Mouse (Mus musculus): Measurements from ENCODE around the gene Pom121.

Pom121 gene

DNA sequence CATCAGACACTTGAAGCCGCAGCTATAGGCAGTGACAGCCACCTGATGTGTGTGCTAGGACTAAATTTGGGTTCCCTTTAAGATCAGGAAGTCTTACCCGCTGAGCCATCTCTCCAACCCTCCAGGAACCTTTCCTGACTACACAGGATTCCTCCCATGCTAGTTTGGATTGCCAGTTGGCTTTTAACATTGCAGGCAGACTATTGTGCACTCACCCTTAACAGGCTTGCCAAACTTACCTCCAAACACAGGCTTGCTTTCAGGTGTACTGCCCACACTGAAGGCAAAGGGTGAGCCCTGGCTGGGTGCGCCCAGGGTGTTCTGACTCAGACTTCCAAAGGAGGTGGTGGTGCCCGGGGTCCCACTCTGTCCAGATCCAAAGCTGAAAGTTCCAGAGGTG, 13.7 kb downstream of the Pom121 start:
- POLR2A ChIA-PET = interaction anchor here in 3 of 4 experiments (1.3 to 3.1 kb wide), 4 partner anchors 10 to 17 kb away, joined by 3 to 10 read pairs (median 7); partner anchors contain the start of gene Nsun5 (in 1 of the 3)
- CTCF ChIA-PET = interaction anchor here in 1 of 4 experiments (1.2 kb wide), 1 partner anchor 14 kb away, joined by 3 read pairs; no protein-coding TSS in a partner anchor

DNA sequence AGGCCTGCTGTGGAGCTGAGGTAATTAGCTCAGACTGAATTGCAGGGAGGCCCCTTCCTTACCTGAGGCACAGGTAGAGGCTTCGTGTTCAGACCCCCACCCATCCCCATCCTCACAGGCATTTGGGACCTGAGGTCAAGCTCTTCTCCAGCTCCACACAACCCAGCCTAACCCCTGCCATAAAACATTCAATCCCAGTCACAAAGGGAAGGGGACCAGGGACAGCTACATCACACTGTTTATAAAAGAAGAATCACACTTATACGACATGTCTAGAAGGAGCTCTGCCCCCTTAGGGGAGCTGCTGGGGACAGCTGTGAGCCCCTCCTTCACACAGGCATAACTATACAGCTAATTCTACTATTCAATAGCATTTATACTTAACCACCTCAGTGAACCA, 18.0 kb downstream of the Pom121 start:
- CTCF ChIA-PET = interaction anchor here in 2 of 4 experiments (0.5 to 0.9 kb wide), 2 partner anchors 11 to 354 kb away, joined by 3 to 5 read pairs; no protein-coding TSS in a partner anchor

DNA sequence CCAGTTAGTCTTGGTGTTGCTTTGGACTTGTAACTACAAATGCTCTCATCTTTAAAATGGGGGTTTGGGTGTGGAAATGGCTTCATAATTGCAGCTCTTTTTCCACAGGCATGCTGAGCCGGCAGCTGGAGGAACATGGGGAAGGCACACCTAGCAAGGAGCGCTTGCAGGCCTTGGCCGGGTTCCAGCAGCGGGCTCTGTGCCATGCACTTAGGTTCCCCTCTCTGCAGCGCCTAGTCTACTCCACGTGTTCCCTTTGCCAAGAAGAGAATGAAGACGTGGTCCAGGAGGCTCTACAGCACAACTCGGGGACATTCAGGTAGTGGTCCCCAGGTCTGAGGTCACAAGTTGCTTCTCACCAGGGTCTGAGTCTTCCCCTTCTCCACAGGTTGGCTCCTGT, 19.2 kb downstream of the Pom121 start:
- POLR2A ChIA-PET = interaction anchor here in 2 of 4 experiments (0.9 to 1.7 kb wide), 3 partner anchors 15 to 403 kb away, joined by 3 to 6 read pairs (median 3); partner anchors contain the start of genes Mdh2 (in 1 of the 2), Pom121 (in 1 of the 2) and Styxl1 (in 1 of the 2)
- CTCF ChIA-PET = no interaction called here

More for the DNA sequence above, 18.0 kb downstream of the Pom121 start:
- POLR2A ChIA-PET = interaction anchor here in 2 of 4 experiments (0.6 to 1.2 kb wide), 5 partner anchors 14 to 560 kb away, joined by 3 read pairs; no protein-coding TSS in a partner anchor

DNA sequence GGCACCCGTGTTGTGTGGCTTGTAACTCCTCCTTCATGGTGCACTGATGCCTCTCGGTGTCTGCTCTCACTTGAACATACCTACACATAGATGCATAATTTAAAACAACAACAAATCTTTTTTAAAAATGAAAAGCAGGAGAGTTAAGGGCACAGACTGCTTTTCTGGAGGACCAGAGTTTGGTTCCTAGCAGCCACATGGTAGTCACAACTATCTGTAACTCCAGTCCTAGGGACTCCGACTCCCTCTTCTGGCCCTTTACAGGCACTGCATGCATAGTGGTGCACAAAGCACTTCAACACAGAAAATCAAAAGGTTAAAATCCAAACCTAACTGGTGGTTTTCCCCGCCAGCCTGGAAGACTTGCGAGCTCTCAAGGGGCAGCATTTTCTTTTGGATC, 20.7 kb downstream of the Pom121 start:
- CTCF ChIA-PET = interaction anchor here in 2 of 4 experiments (0.5 to 1.6 kb wide), 3 partner anchors 10 to 335 kb away, joined by 3 to 10 read pairs (median 6); no protein-coding TSS in a partner anchor
- POLR2A ChIA-PET = interaction anchor here in 1 of 4 experiments (0.8 to 1.0 kb wide), 2 partner anchors 21 to 146 kb away, joined by 3 to 4 read pairs; no protein-coding TSS in a partner anchor

DNA sequence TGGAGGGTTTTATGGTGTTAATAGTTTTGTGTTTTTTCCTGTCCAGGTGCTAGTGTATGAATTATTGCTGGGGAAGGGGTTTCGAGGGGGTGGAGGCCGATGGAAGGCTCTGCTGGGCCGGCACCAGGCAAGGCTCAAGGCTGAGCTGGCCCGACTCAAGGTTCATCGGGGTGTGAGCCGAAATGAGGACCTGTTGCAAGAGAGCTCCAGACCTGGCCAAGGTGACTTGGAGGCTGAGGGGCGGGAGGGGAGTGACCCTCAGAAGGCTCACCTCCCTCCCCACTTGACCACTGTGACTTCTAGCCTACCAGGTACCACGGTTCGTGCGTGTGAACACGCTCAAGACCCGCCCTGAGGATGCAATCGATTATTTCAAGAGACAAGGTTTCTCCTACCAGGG, 23.2 kb downstream of the Pom121 start:
- ChIA-PET POLR2A (interaction anchor here in 2 of 4 experiments (0.9 to 2.2 kb wide), 7 partner anchors 10 to 39 kb away, joined by 3 to 10 read pairs (median 3); partner anchors contain the start of genes Pom121 (in 1 of the 2) and Trim50 (in 1 of the 2)), CTCF (no interaction called here)

DNA sequence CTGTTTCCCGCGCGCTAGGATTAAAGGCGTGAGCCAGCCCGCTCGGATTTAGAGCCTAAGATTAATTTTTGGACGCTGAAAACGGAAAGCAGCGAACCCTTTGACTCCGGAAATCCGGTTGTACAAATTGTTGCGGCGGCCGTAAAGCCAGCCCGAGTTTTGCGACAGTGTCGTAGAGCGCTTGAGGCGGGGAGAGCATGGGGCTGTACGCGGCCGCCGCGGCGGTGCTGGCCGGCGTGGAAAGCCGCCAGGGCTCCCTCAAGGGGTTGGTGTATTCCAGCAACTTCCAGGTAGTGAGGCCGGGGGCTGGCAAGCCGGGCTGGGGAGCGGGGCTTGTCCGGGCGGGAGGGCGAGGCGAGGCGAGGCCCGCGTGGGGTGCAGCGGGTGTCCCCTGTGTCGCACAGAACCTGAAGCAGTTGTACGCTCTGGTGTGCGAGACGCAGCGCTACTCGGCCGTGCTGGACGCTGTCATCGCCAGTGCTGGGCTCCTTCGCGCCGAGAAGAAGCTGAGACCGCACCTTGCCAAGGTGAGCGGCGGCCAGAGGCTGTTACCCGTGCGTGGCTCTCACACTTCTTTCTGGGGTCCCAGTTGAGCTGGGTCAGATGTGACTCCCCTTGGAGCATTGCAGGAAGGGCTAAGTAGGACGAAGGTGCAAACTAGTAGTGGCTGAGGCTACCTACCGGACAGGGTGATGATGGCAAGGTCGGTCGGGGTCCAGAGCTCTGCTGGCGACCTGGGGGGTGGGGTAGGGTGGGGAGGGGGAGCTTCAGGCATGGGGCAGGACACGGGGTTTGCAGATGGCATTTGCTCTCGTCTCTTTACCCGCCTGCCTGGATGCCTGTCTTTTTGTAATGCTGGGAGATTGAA, 24.3 kb downstream of the Pom121 start, which contains the start of gene Nsun5:
Gene Nsun5 (plus strand): TSS at position 167 of the 868 bp plus-strand sequence.
- ChIA-PET POLR2A (interaction anchor here in 2 of 4 experiments (0.6 to 2.2 kb wide), 12 partner anchors 9 to 318 kb away, joined by 3 to 10 read pairs (median 3); partner anchors contain the start of genes Pom121 (in 1 of the 2) and Trim50 (in 1 of the 2)), CTCF (interaction anchor here in 1 of 4 experiments (0.6 to 0.7 kb wide), 2 partner anchors 22 to 109 kb away, joined by 3 to 4 read pairs; no protein-coding TSS in a partner anchor)

DNA sequence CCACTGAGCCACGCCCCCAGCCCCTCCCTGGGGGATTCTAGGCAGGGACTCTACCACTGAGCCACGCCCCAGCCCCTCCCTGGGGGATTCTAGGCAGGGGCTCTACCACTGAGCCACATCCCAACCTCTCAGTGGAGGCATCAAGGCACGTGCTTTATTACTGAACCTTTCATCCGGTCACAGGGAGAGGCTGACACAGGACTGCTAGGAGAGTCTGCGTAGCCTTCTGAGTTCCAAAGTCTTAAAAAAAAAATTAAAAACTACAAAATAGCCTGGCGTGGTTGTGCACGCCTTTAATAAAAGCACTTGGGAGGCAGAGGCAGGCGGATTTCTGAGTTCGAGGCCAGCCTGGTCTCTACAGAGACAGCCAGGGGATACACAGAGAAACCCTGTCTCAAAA, 25.1 kb downstream of the Pom121 start:
- POLR2A ChIA-PET = interaction anchor here in 1 of 4 experiments (1.8 kb wide), 1 partner anchor 24 kb away, joined by 4 read pairs; the partner anchor contains the start of gene Pom121
- CTCF ChIA-PET = interaction anchor here in 1 of 4 experiments (0.7 kb wide), 1 partner anchor 110 kb away, joined by 3 read pairs; no protein-coding TSS in a partner anchor

DNA sequence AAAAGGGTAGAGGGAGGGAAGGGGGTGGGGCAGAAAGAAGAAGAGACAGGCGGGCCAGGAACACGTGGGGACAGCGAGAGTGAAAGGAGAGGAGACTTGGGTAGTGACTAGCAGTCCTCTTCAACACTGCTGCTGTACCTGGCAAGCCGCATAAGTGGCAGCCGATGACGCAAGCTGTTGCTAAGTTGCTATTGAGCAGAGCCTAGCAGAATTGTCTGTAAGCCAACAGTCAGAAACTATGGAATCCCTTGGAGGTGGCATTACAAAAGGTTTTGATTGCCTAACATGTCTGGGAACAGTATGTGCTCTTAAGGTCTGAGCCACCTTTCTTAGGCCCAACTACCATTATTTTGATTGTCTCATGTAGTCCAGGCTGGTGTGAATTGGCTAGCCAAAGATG, 26.0 kb downstream of the Pom121 start:
- ChIA-PET CTCF (interaction anchor here in 1 of 4 experiments (0.6 kb wide), 1 partner anchor 1234 kb away, joined by 3 read pairs; no protein-coding TSS in a partner anchor), POLR2A (no interaction called here)

DNA sequence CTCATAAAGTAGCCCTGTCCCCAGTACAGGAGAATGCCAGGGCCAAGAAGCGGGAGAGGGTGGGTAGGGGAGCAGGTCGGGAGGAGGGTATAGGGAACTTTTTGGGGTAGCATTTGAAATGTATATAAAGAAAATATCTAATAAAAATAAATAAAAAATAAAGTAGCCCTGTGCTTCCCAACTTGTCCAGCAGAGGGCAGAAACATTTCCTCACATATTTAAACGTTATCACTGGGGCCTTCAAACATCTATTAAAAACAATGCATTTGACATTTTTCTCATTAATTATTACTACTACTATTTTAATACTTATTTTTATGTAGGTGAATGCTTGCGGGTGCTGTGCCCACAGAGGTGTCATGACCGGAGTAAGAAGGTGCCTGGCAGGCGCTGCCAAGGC, 26.5 kb downstream of the Pom121 start:
- POLR2A ChIA-PET = no interaction called here

DNA sequence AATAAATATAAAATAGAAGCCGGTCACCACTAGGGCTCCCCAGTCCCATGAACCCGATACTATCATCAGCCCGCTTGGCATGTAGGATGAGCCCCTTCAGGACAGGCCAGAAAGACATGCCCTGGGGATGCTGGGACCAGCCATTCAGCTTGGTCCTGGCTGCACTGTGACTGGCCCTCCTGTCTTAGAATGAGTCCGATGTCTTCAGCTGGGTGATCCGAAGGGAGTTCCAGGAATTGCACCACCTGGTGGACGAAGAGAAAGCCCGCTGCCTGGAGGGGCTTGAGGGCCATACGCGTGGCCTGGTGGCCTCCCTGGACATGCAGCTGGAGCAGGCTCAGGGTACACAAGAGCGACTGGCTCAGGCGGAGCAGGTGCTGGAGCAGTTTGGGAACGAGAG, 30.8 kb downstream of the Pom121 start:
- CTCF ChIA-PET = interaction anchor here (0.6 to 2.0 kb wide), 29 partner anchors 8 to 1729 kb away, joined by 3 to 13 read pairs (median 3); partner anchors contain the start of genes Trim50 (in 3 of the 4) and Fzd9 (in 1 of the 4)

More for the DNA sequence above, 26.5 kb downstream of the Pom121 start:
- CTCF ChIA-PET = no interaction called here

DNA sequence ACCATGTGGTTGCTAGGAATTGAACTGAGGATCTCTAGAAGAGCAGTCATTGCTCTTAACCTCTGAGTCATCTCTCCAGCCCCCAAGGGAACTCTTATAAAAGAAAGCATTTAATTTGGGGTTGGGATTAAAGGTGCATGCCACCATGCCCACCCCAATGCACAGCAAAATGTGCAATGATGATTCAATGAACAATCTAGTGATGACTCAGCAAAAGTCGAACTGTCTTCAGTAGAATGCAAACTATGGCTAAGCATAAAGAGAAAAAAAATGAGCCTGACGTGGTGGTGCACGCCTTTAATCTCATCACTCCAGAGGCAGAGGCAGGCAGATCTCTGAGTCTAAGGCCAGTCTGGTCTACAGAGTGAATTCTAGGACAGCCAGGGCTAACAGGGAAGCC, 31.8 kb downstream of the Pom121 start:
- ChIA-PET POLR2A (no interaction called here), CTCF (interaction anchor here in 2 of 4 experiments (1.1 to 1.6 kb wide), 3 partner anchors 16 to 112 kb away, joined by 3 to 5 read pairs (median 3); partner anchors contain the start of gene Fzd9 (in 1 of the 2))

More for the DNA sequence above, 30.8 kb downstream of the Pom121 start:
- POLR2A ChIA-PET = interaction anchor here in 3 of 4 experiments (0.7 to 1.6 kb wide), 7 partner anchors 9 to 267 kb away, joined by 3 to 6 read pairs (median 3); partner anchors contain the start of gene Trim50 (in 1 of the 3)

DNA sequence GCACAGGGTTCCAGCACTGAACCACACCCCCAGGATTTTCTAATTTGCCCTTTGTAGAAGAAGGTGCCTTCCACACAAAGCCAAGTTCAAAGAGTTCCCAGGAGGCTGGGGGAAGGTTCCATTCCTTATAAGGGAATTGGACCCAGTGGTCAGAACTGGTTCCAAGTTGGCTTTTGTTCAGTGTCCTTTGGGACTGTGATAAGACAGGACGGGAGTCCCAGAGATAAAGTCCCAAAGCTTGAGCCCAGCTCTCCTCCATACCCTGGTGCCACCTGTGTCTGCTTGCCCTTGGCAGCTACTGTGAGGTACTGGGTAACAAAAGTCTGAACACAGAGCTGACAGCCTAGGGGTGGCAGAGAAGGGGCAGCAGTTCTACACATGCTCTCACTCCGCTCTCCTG, 34.6 kb downstream of the Pom121 start:
- CTCF ChIA-PET = interaction anchor here in 1 of 4 experiments (0.7 kb wide), 1 partner anchor 154 kb away, joined by 3 read pairs; no protein-coding TSS in a partner anchor
- POLR2A ChIA-PET = interaction anchor here in 2 of 4 experiments (0.6 to 1.0 kb wide), 2 partner anchors 11 to 35 kb away, joined by 3 read pairs; partner anchors contain the start of gene Nsun5 (in 1 of the 2)

DNA sequence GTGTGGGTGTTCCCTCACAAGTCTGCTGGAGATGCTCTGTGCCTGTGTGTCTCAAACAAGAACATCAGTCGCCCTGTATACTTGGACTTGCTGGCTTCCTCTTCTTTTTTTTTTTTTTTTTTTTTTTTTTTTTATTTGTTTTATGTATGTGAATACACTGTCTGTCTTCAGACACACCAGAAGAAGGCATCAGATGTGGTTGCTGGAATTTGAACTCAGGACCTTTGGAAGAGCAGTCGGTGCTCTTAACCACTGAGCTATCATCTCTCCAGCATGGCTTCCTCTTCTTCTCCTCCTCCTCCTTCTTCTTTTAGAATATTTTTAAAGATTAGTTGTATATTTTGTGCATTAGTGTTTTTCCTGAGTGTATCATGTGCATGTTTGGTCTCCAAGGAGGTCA, 36.8 kb downstream of the Pom121 start:
- ChIA-PET POLR2A (interaction anchor here in 2 of 4 experiments (0.7 kb wide), 3 partner anchors 35 to 600 kb away, joined by 3 to 5 read pairs (median 4); no protein-coding TSS in a partner anchor), CTCF (interaction anchor here in 1 of 4 experiments (0.7 kb wide), 1 partner anchor 63 kb away, joined by 16 read pairs; no protein-coding TSS in a partner anchor)

DNA sequence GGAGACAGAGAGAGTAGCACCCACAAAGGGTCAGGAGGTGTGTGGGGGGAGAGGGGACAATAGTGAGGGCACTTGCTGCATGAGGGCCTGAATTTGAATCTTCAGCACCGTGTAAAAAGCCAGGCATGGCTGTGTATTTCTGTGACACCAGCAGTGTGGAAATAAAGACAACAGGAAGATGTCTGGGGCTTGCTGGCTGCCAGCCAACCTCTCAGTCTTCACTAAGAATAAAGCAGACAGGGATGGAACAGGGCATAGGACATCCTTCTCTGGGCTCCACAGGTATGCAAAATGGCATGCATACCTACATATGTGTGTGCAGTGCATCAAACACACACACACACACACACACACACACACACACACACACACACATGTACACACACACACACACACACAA, 38.3 kb downstream of the Pom121 start:
- POLR2A ChIA-PET = no interaction called here
- CTCF ChIA-PET = interaction anchor here in 1 of 4 experiments (2.3 kb wide), 1 partner anchor 8 kb away, joined by 7 read pairs; no protein-coding TSS in a partner anchor

DNA sequence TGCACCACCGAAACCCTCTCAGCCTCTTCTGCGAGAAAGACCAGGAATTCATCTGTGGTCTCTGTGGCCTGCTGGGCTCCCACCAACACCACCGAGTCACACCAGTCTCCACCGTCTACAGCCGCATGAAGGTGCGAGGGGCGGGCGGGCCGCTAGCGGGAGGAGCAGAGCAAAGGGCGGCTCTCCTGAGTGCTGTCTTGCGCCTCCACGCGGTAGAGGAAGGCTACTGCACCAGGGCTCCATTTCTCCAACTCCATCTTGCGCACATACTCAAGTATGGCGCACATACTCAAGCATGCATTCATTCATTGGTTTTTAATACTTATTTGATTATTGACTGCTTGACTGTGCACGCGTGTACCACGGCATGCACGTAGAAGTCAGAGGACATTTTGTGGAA, 40.8 kb downstream of the Pom121 start:
- POLR2A ChIA-PET = interaction anchor here in 3 of 4 experiments (0.5 to 2.3 kb wide), 9 partner anchors 10 to 664 kb away, joined by 3 to 8 read pairs (median 4); partner anchors contain the start of genes Abhd11 (in 1 of the 3) and Cldn4 (in 1 of the 3)
- CTCF ChIA-PET = interaction anchor here (0.5 to 2.8 kb wide), 26 partner anchors 8 to 447 kb away, joined by 3 to 12 read pairs (median 4); partner anchors contain the start of gene Tmem270 (in 1 of the 4)

DNA sequence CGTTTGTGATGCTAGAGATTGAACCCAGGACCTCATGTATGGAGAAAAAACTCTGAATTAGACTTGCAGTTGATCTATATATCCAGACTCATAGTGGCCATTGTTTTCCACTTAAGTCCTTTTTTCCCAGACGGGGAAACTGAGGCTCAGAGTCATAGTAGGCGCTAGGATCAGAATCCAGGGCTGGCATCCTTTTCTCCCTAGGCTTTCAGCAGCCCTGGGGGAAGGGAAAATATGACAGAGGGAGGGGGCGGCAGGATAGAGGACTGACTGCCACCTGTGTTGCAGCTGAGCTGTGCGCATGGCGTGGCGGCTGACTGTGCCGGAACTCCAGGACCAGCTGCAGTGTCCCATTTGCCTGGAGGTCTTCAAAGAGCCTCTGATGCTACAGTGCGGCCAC, 41.4 kb downstream of the Pom121 start, which contains the start of gene Trim50:
Gene Trim50 (plus strand): TSS at position 301 of the 400 bp plus-strand sequence.
- ChIA-PET POLR2A (interaction anchor here in 3 of 4 experiments (0.5 to 2.3 kb wide), 8 partner anchors 11 to 664 kb away, joined by 3 to 8 read pairs (median 3); partner anchors contain the start of gene Cldn4 (in 1 of the 3)), CTCF (interaction anchor here (0.6 to 2.8 kb wide), 21 partner anchors 9 to 446 kb away, joined by 3 to 12 read pairs (median 4); partner anchors contain the start of gene Tmem270 (in 1 of the 4))

DNA sequence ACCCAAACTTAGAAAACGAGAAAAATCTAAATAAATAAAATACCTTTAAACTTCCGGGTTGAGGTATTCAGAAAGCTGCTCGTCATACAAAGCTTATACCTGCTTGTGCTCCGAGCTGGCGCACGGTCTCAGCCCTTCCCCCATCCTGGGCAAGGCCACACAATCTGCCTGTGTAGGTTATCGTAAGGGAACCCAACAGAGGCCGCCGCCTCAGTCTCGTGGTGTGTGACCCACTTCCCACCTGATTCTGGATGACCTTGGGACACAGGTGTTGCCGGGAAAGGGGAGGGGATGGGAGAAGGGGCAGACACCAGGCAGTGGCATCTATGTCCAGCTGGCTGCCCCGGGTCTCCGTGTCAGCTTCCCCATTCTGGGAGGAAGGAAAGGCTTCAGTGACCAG, 42.7 kb downstream of the Pom121 start:
- CTCF ChIA-PET = interaction anchor here in 2 of 4 experiments (0.6 to 1.0 kb wide), 3 partner anchors 12 to 691 kb away, joined by 3 to 8 read pairs (median 4); no protein-coding TSS in a partner anchor
- POLR2A ChIA-PET = interaction anchor here in 2 of 4 experiments (0.7 to 2.3 kb wide), 10 partner anchors 9 to 427 kb away, joined by 3 to 8 read pairs (median 4); partner anchors contain the start of genes Abhd11 (in 1 of the 2), Cldn4 (in 1 of the 2), Mdh2 (in 1 of the 2) and Styxl1 (in 1 of the 2)

Data from embryonic stem cell, embryonic (primary cell).